Mouse (Mus musculus) cerebellum, postnatal 36 days (tissue): Measurements from ENCODE around the gene Acsl5.

ENCODE experiments used
- DNase-seq, 2 experiments: peaks; one replicate each; pipeline ENCODE4 v3.0.0; 2021 to 2022; ENCODE audit warnings: mixed read lengths in 2 of 2

Acsl5 gene

GRCm38 (mm10) chr19:55335881-55336280 is 84.1 kb downstream of the Acsl5 start:
- no peak for DNase-seq

DNA sequence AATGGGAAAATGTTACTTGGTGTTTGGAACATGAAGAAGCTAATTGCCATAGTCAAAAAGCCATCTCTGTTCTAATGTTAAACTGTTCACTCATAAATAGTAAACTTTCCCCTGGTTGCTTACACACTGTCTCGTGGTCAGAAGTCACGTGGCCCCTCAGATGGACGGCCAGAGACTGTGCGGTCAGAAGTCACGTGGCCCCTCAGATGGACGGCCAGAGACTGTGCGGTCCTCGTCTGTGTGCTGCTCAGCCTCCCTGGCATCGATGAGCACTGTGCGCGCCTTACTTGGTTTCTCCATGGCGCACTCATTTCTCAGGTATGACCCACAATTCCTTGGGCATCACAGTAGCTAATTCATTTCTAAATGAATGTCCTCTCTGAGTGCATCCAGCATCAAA is 84.7 kb downstream of the Acsl5 start:
- DNase-seq: no peak

- no peak for DNase-seq
Observed at GRCm38 (mm10) chr19:55337066-55337465, 85.3 kb downstream of the Acsl5 start.

- DNase-seq: no peak
Observed at GRCm38 (mm10) chr19:55337664-55338063, 85.9 kb downstream of the Acsl5 start.

DNA sequence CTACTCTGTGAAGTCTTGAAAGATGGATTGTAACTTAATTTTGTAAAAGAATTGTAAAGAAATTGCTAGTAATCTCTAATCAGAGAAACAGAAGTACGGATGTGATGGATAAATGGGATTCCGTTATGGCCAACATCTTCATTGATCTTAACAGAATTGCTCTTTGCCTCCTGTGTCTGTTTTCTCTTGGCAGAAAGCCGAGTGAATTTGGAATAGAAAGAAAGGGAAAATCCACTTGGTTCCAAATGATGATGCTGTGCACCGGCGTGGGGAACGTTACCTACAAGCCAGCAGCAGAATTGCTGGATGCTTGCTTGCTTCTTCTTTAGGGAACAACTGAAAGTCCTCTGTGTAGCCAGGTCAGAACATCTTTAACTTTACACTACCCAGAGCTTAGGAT is 88.8 kb downstream of the Acsl5 start:
- no peak for DNase-seq

GRCm38 (mm10) chr19:55341377-55341776 is 89.6 kb downstream of the Acsl5 start:
- no peak for DNase-seq

- DNase-seq: no peak
Observed at GRCm38 (mm10) chr19:55342423-55342822, 90.7 kb downstream of the Acsl5 start.

DNA sequence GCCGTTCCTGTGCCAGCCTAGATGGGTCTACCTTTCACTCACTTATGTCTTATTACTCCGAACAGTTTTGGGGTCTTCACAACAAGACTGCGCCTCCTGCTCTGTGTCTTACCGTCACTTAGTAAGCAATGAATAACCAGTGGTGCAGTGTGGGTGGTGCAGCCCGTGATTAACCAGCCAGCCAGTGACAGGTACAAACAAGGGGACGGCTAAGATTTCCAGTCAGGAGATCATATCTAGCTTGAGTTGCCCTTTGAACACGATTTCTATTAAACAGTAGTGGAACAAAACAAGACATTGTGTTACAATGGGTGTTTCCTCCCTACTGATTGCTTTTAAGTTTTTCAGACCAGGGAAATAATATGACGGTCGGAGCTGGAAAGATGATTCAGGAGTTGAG is 91.5 kb downstream of the Acsl5 start:
- no peak for DNase-seq
